Mouse (Mus musculus) adipocyte (in vitro differentiated cells): ENCODE results near the gene Mthfsl.
"Not testable (repeated sequence)": the region's sequence is repeated elsewhere in the genome, so short reads cannot be mapped to it uniquely, and the experiment has no call there.

Experiments used
- DNase-seq: peaks from one replicate; pipeline ENCODE4 v3.0.0-alpha.2; 2016; ENCODE audit warnings: low spot score

The Mthfsl gene

DNA sequence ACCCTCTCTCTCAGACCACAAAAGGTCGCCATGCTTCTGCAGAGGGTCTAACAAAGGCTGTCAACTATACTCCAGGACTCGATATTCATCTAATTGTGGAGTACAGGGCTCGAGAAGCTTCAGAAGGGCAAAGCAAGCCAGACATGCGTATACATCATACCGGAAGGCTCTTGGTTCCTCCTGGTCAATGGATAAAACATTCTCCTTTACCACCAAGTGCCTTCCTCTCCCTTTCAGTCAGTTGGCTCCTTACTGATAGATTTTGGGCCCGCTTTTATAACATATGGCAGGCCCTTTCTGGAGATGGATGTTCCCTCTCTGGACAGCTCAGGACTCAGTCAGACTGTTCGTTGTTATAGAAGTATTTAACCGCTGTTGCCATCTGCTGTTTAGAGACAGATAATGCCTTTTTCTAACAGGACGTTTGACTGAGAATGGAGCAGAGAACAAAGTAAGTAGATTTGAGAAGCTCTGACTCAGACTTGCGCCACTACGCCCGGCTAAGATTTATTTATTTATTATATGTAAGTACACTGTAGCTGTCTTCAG, at the start of gene Mthfsl:
Mthfsl (minus strand) TSS at position 308 of the 549 bp plus-strand sequence.
- peak; percentile 66 for DNase-seq

DNA sequence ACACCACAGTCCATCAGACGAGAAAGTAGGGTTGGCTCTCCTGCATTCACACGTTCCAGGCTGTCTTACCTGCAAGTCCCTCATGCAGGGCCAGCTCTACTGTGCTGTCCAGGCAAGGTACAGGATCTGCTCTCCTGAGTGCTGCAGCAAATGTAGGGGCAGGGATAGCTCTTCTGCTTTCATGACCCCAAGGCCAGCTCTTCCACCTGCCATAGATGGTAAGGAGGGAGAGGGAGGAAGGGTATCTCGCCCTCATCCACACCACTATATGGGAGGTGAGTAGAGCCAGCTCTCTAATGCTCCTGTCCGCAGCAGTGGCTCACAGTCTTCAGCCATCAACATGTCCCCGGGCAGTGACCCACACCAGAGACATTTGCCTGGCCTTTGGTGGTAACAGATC, 49.4 kb upstream of the Mthfsl start:
- DNase-seq: not testable (repeated sequence)

DNA sequence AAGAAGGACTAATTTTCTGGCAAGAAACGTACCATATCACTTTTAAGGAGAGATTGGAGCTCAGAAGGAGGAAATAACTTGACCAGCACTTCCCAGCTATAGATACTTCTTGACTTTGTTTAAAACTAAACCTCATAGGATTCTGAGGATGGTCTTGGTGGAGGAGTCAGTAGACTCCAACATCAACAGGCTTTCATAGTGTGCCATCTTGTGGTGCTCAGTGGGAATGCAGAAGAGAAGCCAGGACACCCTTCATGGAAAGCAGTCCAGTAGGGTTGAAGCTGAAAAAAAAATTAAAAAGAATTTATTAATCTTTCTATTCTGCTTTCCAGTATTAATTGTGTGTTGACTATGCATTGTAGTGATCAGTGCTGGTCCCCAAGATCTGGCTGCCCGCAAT, 26.6 kb upstream of the Mthfsl start:
- not testable (repeated sequence) for DNase-seq

DNA sequence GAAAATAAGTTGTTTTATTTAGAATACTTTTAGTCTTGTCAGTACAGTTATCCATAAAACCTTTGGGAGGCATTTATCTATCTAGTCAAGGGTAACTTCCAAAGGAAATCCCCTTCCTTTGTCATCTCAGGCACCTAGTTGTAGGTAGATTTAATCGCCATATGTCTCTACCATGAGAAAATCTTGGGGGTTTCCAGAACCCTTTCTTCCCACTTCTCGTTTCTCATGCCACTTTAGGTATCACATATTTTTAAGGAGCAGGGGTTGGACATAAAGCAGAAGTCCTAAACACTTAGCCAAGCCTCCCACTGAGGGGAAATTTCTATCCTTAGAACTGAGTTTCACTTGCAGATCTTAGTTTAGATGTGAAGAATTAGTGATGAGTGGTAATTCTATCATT, 25.9 kb upstream of the Mthfsl start:
- DNase-seq: not testable (repeated sequence)

DNA sequence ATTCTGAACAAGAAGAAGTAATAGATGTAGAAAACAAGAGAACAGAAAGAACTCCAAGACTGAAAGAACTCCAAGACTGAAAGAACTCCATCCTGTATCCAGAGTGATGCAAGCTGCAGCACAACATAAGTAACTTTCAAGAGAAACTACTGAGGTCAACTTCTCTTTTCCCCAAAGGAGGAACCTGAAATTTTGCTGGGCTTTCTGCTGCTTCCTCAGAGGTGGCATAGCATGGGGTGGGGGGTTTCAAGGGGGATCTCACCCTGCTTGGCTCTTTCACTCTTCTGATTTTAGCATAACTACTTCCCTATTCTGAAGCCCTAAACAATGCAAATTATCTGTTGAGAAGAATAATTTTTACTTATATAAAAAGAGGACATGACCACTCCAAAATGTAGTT, 15.2 kb upstream of the Mthfsl start:
- DNase-seq: not testable (repeated sequence)

DNA sequence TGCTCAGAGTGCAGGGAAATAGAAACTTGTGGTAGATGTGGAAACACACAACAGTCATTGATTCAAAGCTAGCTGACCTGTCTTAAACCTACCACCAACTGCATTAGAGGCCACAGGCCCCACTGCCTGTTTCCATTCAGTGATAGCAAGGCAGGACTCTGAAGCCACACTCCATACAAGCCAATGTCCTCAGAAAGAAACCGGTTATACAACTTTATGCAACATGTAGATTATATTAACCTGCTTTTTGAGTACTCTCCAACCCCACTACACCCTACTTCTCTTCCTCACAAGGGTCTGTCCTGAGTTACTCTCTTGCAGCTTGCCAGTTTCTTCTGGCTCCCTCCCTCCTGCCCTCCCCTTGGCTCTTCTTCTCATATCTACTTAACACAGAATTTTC, 13.1 kb upstream of the Mthfsl start:
- not testable (repeated sequence) for DNase-seq

DNA sequence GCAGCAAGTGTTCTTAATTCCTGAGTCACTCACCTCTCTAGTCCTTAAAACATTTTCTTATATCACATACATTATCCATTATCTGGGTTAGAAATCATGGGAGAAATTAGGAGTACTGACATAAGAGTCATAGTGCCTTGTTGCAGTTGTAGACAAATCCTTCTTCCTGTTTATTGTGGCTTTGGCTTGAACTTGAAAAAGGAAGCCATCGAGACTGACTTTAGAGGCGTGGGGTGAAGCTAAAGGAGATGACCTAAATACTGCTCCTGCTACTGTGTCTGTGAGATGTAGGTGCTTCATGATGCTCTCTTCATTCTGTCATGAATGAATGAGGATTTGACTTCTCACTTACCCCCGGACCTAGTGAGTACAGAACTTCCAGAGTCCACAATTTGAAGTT, 12.2 kb upstream of the Mthfsl start:
- DNase-seq: not testable (repeated sequence)

DNA sequence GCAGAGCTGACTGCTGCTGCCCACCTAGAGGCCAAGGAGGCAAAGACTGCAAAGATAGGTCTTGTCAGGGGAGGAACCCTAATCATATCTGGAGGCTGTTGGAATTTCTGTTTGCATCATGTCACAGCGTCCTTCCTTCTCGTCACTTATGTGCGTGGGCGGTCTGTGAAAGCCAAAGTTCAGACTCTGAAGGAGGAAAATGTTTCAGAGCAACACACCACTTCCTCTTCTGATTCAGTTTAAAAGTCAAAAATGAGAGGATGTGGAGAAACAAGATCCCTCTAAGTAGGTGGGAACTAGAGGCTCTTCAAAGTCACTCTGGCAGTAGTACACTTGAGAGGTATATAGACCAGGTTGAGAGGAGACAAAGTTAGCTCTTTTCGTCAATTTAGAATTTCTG, 11.6 kb upstream of the Mthfsl start, which contains the start of gene Bcl2a1d:
Bcl2a1d (minus strand) TSS at position 187 of the 400 bp plus-strand sequence.
- DNase-seq: not testable (repeated sequence)

DNA sequence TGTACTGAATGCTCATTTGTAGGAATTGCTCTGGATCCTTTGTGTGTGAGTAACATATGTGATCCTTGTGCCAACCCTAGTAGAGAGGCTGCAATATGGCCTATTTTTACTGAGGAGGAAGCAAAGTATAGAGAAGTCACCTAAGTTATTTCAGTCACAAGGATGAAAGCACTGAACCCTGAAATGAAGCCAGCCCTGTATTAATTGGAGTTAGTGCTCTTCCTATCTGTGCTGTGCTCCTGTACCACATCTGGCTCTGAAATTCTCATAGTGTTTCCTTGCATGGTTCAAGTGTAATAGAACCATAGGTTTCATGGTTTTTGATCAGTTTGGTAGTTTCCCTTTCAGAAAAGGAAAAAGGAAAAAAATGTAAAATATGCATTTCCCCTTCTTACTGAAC, 8.2 kb upstream of the Mthfsl start:
- DNase-seq: not testable (repeated sequence)

DNA sequence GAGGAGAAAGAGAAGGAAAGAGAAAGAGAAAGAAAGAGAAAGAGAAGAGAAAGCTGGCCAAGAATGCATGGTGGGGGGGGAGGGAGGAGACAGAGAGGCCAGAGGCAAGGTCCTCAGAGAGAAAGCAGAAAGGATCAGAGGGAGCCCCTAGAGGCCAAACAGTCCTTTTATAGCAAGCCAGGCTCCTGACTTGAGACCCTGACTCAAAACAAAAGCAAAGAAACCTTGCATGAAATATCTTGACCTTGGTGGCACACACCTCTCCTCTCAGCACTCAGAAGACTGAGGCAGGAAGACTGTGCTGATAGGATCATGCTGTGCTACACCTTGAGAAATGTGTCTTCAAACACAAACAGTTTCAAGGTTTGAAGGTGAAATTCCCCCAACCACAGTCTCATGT, 1.5 kb upstream of the Mthfsl start:
- DNase-seq: not testable (repeated sequence)

DNA sequence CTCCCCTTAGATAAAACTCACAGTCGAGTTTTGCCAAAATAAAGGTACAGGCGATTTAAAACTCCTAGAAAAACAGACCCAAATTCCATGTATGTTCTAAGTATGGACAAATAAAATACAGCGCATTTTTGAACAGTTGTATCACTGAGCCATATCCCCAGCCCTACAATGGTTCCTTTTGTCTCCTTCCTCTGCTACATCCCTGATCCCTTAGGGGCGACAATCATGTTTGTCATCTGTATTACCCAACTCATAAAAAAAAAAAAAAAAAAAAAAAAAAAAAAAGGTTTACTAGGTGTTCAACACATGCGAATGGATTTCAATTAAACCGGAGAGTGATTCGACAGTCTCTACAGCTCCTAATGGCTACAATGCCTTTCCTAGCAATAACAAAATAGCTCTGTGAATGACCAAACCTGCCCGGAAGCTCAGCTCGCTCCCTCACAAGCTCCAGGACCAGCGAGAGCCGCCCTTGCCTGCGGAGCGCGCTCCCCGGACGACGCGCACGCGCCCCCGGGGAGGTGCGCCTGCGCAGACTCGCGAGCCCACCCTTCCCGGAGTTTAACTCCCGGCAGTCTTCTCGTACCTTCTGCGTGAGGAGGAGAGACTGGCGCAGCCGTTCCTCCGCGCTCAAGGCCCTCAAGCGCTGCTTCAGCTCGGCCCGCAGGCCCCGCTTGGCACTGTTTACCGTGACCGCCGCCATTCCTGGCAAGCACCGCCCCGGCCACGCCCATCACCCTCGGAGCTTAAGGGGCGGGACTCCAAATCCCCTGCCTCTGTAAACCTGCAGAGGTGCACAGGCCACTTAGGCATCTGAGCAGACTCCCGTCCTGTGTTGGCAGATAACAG, 799 bp downstream of the Mthfsl start:
- DNase-seq: peak; percentile 28

DNA sequence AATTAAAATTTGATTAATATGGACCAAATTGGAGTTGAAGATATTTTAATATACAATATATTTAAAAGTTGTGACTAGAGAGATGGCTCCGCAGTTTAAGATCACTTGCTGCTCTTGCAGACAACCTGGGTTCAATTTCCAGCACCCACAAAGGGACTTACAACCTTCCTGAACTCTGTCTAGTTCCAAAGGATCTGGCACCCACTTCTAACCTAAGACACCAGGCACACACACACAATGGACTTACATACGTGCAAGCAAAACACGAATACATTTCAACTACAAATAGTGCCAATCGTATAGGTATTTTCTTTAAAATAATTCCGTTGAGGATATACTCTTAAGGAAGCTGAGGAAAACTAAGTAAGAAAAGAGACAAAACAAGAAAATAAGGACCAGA, 1.5 kb downstream of the Mthfsl start:
- not testable (repeated sequence) for DNase-seq

DNA sequence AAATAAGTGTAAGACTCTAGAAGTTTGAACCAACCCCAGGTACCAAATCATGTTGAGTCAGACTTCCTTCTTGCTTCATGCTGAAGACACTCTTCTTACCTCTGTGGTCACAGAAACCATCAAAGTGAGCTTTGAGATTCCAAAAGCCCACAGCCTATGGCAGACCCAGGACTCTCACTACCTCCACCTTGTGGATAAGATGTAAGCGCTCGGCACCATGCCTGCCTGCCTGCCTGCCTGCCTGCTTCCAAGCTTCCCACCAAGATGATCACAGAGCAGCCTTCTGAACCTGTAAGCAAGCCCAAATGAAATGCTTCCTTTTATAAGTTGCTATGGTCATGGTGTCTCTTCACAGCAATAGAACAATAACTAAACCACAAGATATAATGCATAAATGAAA, 2.0 kb downstream of the Mthfsl start:
- DNase-seq: not testable (repeated sequence)

DNA sequence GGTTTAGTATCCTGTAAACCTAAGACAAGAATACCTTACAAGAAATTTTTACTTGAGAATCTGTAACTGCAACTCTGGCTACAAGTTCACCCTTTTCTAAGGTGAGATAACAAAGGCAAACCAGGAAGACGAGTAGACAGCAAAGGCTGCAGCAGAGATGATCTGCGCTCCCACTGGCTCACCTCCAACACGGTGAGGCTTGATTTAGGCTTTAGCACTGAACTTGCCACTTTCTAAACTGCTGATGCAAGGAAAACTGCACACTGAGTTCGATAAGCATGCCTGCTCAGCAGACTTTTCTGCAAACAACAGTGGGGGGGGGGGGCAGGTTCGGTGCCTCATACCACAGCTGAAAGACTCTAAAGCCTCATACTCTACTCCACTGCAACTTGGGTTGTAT, 5.6 kb downstream of the Mthfsl start:
- not testable (repeated sequence) for DNase-seq

DNA sequence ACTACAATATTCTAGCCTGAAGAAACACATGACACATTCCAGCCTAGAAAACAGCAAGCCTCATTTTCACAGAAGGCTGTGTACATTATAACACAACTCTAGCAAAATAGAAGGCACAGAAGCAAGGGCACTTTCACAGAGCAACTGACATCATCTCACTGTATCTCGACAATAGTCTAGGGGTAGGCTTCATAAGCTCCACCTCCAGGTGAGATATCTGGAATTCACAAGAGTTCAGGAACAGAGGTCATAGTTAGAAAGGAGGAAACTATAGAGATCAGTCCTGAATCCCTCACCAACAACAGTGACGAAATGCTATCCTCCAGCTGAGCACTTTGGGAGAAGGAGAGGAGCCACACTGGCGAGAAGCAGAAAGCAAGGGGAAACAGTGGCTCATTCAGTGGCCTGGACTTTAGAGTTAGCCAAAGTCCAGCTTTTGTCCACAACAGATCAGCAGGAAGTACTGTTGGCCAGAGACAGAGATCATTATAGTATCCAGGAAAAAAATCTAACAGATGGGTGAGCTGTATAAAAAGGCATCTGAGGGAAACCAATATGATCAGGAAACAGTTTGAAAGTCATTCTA, 7.8 kb downstream of the Mthfsl start:
- DNase-seq: not testable (repeated sequence)

DNA sequence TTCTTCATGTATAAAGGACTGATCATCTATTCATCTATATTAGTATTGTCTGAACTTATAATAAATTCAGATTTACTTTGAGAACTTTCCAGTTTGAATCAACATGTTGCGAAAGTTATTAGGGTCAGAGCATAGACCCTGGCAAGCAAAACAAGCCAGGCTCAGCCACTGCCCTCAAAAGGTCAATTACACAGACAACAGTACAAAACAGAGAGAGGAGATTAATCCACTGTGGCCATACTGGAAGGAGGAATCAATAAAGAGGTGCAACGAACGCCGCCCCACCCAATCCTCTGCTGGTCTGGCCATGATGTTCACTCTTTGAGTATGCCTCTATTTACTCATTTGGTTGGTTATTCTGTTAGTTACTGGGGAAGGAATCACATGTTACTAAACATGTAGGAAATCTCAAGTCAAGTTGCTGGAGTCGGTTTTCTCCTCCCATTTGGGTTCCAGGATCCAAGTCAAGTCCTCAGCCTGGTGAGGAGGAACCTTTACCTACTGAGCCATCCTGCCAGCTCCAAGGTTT, 9.1 kb downstream of the Mthfsl start:
- DNase-seq: peak; percentile 12

DNA sequence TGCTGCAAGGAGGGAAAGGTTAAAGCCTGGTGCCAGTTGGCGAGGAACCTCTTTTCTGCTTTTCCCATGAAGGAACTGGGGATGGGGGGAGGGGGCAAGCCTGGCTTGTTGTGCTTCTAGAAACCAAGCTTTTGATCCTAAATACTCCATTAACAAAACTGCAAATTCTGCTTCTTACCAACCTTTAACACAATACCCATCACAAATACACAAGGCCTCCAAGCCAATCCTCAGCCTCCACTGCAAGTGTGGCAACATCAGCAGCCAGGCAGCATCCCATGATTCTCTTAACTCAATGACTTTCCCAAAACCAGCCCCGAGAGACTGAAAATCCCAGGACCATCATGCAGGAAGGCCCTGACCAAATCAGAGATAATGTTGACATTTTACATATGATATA, 9.7 kb downstream of the Mthfsl start:
- DNase-seq: peak; percentile 75

DNA sequence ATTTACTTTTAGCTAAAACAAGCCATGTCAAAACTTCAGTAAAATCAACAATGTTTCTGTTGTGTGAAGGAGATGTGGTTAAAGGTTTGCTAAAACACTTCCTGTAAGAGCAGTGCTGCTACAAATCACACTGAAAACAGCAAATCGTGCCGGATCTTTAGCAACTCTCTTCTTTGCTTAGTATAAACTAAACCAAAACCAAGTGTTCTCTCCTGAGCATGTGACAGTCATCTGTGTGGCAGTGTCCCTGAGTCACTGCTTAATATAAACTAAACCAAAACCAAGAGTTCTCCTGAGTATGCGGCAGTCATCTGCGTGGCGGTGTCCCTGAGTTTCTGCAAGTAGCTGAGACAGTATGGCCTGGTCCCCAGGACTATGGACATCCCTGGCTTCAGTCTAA, 10.3 kb downstream of the Mthfsl start:
- DNase-seq: not testable (repeated sequence)

DNA sequence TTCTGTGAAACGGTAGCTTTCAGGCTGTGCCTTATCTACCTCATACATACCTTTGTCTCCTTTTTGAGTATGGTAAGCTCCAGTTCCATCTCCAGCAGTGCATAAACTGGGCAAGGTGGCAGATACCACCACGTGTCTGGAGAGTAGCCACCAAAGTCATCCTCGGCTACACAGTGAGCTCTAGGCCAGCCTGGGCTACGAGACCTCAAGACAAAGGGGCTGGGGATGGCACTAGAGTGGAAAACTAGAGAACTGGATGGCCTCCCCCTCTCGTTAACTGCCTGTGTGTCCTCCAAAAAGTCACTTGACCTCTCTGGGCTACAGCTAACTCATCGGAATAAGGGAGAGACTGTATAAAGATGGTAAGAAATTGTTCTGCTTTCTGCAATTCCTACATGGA, 10.8 kb downstream of the Mthfsl start:
- no peak for DNase-seq

DNA sequence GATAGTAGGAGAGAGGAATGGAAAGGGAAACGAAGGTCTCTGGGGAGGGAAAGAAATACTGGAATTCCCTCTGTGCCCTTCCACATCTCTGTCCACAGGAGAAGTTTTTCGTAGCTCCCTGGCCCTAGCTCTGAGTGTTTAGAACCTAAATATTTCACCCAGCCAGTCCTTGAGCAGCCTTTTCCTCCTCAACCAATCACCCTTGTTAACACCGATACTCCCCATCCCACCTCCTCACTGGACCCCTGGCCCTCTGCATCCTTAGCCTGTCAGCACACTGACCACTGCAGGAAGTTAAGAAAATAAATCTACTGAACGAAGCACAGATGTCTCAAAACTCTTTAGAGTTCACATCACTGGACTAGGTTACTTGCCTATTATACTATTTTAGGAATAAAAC, 13.4 kb downstream of the Mthfsl start:
- no peak for DNase-seq

DNA sequence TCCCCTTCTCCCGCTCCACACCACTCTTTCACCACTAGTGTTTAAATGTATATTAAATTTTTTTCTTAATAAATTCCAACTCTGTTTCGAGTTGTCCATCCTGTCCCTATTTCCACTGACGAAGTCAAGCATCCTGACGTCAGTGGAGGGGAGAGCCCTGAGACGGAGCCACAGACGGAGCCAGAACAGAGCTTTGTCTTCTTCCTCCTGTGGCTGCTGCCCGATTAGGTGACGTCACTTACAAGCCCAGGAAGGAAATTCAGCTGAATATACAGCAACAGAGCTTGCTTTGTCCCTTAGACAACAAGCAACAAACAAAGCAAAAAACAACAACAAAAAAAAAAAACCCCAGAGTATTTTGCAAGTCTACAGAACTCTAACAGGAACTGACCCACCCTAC, 14.9 kb downstream of the Mthfsl start:
- not testable (repeated sequence) for DNase-seq

DNA sequence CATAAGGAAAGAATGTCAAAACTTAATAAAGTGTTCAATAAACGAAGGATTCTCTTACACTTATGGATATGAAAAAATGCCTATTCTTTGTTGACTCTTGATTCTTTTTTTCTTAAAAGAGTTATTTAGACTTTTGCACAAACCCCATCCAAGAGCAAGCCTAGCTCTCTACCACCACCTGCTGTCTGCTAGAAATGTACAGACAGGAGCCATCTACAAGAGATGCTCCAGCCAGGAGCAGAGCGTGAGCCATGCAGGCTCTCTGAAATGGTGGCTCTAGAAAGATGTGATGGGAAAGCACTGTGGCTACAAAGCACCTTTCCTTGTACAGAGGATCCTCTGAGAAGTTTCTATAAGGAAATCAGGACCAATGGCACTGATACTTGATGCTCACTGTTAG, 21.4 kb downstream of the Mthfsl start:
- not testable (repeated sequence) for DNase-seq

DNA sequence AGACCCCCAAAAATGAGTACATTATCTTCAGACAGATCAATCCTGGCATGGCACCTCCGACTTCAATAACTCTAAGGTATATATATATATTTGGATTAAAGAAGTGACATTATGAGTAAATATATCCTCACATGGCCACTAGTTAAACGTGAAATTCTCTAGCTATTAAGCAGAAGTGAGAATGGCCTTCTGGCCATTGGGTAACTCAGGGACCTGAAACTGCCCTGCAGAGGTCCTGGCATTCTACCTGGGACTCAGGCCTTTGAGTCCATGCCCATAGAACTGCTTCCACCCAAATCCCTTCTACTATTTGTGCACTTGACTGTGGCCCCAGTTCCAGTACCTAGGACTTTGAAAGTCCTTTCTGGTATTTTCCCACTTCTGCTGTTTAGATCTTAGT, 28.8 kb downstream of the Mthfsl start:
- not testable (repeated sequence) for DNase-seq
